Mouse (Mus musculus) WW6 (cell line): Measurements from ENCODE around the gene Dnase1l3.
A peak's percentile ranks its signal among the peaks of the same experiment; 100 is the strongest.
"Not testable (repeated sequence)": the region's sequence is repeated elsewhere in the genome, so short reads cannot be mapped to it uniquely, and the experiment has no call there.

Experiments
- DNase-seq: peaks from one replicate; pipeline ENCODE4 v3.0.0-alpha.2; 2013; ENCODE audit warnings: low read depth, low spot score

The Dnase1l3 gene

GRCm38 (mm10) chr14:8015756-8016155 lies 21.4 kb upstream of the Dnase1l3 start:
- no peak for DNase-seq

- DNase-seq: no peak
Measured at GRCm38 (mm10) chr14:8011938-8012337, 17.6 kb upstream of the Dnase1l3 start.

DNA sequence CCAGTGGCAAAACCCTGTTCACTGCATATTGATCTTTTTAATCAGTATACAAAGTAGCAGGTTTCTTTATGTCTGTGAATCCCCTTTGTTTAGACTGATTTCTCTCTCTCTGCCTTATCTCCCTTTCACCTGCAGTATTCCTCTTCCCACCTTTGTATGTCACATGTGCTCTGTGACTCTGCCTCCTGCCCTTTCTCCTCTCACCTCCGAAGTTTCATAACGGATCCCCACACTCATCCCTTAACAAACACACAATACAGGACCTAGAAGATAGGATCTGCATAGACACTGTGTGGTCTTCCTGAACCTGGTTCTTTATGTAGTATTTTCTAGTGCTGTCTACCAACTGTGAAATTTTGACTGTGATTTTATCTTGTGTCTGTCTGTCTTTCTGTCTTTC lies 16.9 kb upstream of the Dnase1l3 start:
- DNase-seq: no peak

GRCm38 (mm10) chr14:8007923-8008322 lies 13.6 kb upstream of the Dnase1l3 start:
- no peak for DNase-seq

- no peak for DNase-seq
Measured at GRCm38 (mm10) chr14:8007486-8007885, 13.1 kb upstream of the Dnase1l3 start.

DNA sequence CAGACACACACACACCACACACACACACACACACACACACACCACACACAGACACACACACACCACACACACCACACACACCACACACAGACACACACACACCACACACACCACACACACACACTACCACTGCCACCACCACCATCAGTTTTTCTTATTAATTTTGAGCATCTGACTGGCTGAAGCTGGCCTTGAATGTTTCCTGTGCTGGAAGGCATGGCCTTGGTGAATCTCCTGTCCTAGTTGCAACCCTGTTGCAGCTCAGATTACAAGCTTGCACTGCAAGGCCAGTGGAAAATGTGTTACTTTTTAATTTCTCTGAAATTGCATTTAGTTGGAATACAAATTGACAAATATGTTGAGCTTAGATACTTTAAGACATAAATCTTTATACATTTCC lies 12.7 kb upstream of the Dnase1l3 start:
- DNase-seq: no peak

- DNase-seq: not testable (repeated sequence)
Measured at GRCm38 (mm10) chr14:8006061-8006460, 11.7 kb upstream of the Dnase1l3 start.

GRCm38 (mm10) chr14:8003727-8004670 lies 9.6 kb upstream of the Dnase1l3 start:
- no peak for DNase-seq

DNA sequence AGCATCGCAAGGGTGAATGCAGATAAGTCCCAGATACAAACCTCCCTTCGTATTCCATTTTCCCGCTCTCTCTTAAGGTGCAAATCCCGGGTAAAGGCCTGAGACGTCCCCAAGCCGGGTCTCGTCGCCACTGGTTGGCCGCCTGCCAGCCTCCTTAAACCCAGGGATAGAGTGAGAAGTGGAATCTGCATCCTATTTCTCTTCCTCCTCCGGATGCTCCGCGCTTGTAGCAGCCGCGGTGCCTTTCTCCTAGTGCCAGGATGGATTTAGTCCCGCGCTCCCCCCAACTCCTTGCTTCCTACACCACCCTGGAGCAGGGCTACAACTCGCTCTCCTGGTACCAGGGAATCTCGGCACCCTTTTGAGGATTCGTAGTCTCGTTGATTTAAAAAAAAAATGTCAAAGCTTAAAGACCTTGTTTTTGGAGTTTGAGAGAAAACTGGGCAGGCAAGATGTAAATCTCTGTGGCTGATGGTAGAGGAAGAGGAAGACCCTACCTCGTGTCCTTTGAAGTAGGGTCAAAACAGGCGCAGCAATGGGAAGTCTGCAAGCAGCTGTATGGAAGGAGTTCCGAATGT lies 8.8 kb upstream of the Dnase1l3 start:
- no peak for DNase-seq

DNA sequence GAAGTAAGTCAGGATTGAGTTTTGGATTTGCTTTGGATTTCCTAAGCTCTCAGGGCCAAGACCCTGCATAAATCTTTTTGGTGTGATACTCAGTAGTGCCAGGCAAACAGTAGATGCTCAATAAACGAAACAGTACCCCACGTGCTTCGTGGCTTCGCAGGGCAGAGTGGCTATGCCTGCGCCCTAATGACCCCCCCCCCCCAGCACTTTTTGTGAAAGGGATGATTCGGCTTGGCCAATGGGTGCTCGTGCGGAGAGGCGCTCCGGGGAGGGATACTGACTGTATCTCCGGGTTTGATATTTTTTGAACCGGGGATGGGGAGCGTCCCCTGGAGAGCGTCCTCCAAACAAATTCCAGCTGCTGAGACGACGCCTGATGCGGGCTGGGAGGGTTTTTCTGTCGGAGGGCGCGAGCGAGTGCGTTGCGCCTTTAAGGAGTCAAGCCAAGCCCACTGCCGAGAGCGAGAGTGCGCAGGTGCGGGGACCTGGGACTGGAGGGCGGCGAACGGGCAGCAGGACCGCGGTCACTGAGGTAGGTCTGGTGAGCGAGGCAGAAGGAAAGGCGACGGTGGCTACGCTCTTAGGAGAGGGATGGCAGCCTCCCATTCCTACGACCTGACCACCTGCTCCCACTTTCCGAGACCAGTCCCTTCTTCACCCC lies 8.2 kb upstream of the Dnase1l3 start, which contains the start of gene Abhd6:
Gene Abhd6 (plus strand): TSS at position 471 of the 661 bp plus-strand sequence.
- peak; percentile 65 for DNase-seq

DNA sequence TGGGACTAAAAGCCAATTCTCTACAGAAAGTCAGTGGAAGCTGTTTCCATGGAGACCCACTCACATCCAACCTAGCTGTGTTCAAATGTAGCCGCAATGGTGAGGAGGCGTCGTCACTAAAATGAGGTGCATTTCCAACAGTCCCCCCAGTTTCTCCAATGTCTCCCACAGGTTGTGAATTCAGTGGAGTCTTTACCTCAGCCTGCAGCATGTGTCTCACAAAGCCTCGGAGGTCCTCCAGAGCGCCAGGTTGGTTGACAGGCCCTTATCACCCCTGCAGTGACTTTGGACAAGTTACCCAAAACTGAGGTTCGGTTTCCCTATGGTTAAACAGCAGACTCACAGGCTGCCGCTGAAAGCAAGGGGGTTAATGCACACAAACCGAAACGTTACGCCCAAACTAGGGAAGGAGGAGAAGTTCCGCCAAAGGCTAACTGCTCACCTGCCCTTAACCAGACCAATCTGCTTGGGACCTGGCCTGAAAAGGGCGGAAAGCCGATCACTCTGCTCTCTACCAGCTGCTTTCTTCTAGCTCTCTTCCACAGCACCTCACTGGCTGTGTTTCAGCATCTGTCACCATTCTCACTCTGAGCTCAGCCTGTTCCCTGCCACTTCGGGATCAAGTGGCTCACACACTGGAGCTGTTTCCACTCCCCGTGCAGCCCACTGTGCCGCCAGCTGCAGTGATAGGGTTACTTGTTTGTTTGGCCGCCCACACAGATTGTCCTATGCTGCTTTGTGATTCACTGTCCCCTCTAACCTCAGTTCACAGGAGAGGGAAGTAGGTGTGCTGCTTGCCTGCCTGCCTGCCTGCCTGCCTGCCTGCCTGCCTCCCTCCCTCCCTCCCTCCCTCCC lies 6.7 kb upstream of the Dnase1l3 start:
- no peak for DNase-seq

DNA sequence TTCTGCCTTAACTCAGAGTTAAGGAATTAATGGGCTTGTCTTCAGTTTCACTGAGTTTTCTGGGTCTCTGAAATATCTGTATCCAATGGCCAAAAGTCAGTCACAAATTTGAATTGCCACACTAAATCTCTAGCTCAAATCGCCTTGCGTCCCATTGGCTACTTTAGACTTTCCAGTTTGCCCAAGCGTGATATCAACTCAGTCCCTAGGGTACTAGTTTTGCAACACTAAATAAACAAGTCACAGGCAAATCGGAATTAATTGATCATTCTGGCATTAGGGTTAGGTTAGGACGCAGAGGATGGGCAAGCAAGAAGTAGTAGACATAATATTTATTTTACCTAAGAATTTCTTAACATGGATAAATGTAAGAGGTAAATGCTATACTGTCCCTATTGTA lies 5.9 kb upstream of the Dnase1l3 start:
- no peak for DNase-seq

DNA sequence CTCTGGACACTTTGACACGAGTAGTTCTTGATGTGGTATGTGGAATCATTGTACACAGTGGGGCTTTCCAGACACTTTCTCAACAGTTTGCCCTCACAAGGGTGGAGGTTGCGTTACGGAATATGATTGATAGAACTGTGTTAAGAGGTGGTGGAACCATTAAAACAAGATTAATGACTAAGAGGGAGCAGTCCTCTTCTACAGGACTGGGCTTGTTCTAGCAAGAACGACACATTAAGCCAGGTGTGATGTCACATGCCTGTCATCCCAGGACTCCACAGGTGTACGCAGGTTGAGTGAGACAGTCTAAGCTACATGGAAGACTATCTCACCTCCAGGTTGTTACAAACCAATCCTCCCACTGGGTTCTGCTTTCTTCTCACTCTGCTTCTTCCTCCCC lies 5.1 kb upstream of the Dnase1l3 start:
- no peak for DNase-seq

GRCm38 (mm10) chr14:7999030-7999429 lies 4.7 kb upstream of the Dnase1l3 start:
- no peak for DNase-seq

GRCm38 (mm10) chr14:7997255-7997696 lies 2.9 kb upstream of the Dnase1l3 start:
- peak; percentile 76 for DNase-seq

DNA sequence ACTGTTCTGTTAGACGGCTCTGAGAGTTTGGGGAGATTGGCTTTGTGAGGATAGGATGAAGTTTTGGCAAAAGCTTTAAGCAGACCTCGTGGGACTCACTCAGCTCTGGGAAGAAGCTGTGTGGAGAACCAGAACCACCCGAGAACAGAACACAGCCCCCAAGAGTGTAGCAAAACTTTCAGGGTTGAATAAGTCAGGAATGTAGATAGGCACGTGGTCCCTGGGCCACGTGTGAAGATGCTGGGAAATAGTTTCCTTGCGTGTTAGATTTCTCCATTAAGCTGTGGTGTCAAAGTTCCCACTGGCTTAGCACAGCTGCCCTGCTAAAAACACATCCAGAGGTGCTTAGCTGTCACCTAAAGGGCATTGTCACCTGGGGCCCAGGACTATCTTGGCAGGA lies 2.2 kb downstream of the Dnase1l3 start:
- DNase-seq: no peak

DNA sequence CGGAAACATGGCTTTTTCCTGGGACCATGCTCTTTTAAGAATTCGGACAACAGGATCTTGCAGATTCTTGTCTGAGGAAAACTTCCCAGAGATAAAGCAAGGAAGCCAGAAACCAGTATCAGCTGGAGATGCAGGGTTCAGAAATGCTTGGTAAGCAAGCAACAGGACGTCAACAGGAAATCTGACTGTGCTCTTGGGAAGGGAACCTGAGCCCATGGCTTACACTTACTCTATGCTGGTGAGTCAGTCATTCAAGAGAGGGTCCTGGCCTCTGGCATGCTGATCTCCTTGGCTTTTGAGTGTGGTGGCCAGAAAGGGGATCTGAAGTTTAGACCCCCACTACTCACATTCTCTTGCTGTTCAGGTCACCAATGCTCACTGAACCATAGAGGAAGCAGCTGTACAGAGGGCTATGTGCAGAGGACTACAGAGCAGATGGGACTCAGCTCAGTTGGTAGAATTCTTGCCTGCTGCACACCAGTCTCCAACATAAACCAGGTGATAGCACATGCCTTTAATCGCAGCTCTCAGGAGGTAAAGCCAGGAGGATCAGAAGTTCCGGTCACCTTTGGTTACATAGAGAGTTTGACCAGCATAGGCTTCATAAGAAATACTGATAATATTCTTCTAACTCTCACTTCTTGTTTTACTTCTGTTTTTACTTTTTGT lies 3.1 kb downstream of the Dnase1l3 start:
- DNase-seq: no peak

GRCm38 (mm10) chr14:7989961-7990360 lies 4.4 kb downstream of the Dnase1l3 start:
- no peak for DNase-seq

GRCm38 (mm10) chr14:7989371-7989770 lies 5.0 kb downstream of the Dnase1l3 start:
- DNase-seq: no peak

GRCm38 (mm10) chr14:7986913-7987312 lies 7.5 kb downstream of the Dnase1l3 start:
- DNase-seq: no peak

DNA sequence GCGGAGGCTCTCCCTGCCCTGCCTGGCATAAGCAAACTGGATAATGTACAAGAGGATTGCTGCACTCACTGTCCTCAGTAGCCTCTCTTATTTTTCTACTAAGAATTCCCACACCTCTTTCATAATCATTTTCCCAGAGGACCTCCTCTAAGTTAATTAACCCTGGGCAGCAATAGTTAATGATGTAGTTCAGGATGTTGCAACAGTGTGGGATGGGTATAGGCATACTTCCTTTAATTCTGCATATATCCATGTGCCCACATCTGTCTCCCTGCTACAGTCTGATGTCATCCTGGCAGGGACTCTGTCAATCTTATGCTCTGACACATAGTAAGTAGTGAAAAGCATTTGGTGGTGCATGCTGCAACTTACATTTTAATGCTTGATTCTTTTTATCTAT lies 13.1 kb downstream of the Dnase1l3 start:
- DNase-seq: no peak
